Mouse (Mus musculus) MEL (cell line): ENCODE results near the gene Cdh15. TPM values are rescaled to one million over a fixed set of nuclear protein-coding genes. Genes with fewer than 3 reads are reported as not detected.

Source experiments
- DNase-seq: peaks from one replicate; pipeline ENCODE4 v3.0.0; 2011; ENCODE audit warnings: low read depth, low spot score
- H3K27ac ChIP-seq: 2 replicates; pipeline ENCODE4 v1.5.1; 2012; ENCODE audit warnings: low read depth, mild to moderate bottlenecking, control low read depth, low read length, moderate library complexity; ENCODE audit not compliant: control insufficient read depth
- H3K27me3 ChIP-seq, 2 experiments: fragments of 150-350 bp in 1 of 2; sonication (generic) in 1 of 2; 2 replicates each; pipeline ENCODE4 v1.6.1; 2012; ENCODE audit warnings: low read length in 2 of 2, mild to moderate bottlenecking in 2 of 2, improper control_type of control experiment in 1 of 2, moderate library complexity in 1 of 2; ENCODE audit not compliant: insufficient read depth in 2 of 2, control insufficient read depth in 1 of 2
- H3K36me3 ChIP-seq, 2 experiments: 2 replicates each; pipeline ENCODE4 v1.6.1; 2012 to 2014; ENCODE audit warnings: low read length in 2 of 2, improper control_type of control experiment in 1 of 2, inconsistent platforms in 1 of 2, mild to moderate bottlenecking in 1 of 2; ENCODE audit not compliant: insufficient read depth in 2 of 2, control insufficient read depth in 1 of 2
- H3K4me1 ChIP-seq, 2 experiments: fragments of 150-350 bp in 1 of 2; sonication (generic) in 1 of 2; 2 replicates each; pipeline ENCODE4 v1.6.1; 2012; ENCODE audit warnings: low read length in 2 of 2, improper control_type of control experiment in 1 of 2, mild to moderate bottlenecking in 1 of 2; ENCODE audit not compliant: insufficient read depth in 2 of 2, control insufficient read depth in 1 of 2
- H3K4me3 ChIP-seq, 2 experiments: fragments of 150-350 bp in 1 of 2; sonication (generic) in 1 of 2; 2 replicates each; pipeline ENCODE4 v1.5.1; 2012; ENCODE audit warnings: low read depth in 2 of 2, low read length in 2 of 2, mild to moderate bottlenecking in 2 of 2, moderate library complexity in 2 of 2, control low read depth in 1 of 2, improper control_type of control experiment in 1 of 2; ENCODE audit not compliant: control insufficient read depth in 1 of 2, insufficient read depth in 1 of 2
- H3K79me2 ChIP-seq: 2 replicates; pipeline ENCODE4 v1.6.1; 2012; ENCODE audit warnings: mild to moderate bottlenecking, low read length, moderate library complexity; ENCODE audit not compliant: control insufficient read depth, poor library complexity, insufficient read depth
- H3K9ac ChIP-seq: 2 replicates; pipeline ENCODE4 v1.6.1; 2012; ENCODE audit warnings: low read depth, mild to moderate bottlenecking, control low read depth, low read length, moderate library complexity; ENCODE audit not compliant: control insufficient read depth, poor library complexity, severe bottlenecking
- H3K9me3 ChIP-seq: fragments of 150-350 bp; sonication (generic); replicated peaks from 2 replicates; pipeline ENCODE4 v1.6.1; 2012; ENCODE audit warnings: mild to moderate bottlenecking, low read length, improper control_type of control experiment, moderate library complexity; ENCODE audit not compliant: insufficient read depth
- BHLHE40 ChIP-seq: IDR thresholded peaks from 2 replicates; pipeline ENCODE4 v1.6.1; 2012; ENCODE audit warnings: low read depth, mild to moderate bottlenecking, inconsistent platforms, low read length, improper control_type of control experiment, borderline replicate concordance
- CHD1 ChIP-seq: IDR thresholded peaks from 2 replicates; pipeline ENCODE4 v1.6.1; 2012; ENCODE audit warnings: low read depth, mild to moderate bottlenecking, inconsistent platforms, low read length, improper control_type of control experiment
- CHD2 ChIP-seq: IDR thresholded peaks from 2 replicates; pipeline ENCODE4 v1.6.1; 2011; ENCODE audit warnings: low read length, improper control_type of control experiment
- CTCF ChIP-seq, 3 experiments: IDR thresholded peaks in 2 of 3; conservative IDR thresholded peaks in 1 of 3; 2 replicates each; pipeline ENCODE4 v1.5.1; 2011 to 2012; ENCODE audit warnings: low read length in 3 of 3, low read depth in 2 of 3, mild to moderate bottlenecking in 2 of 3, improper control_type of control experiment in 1 of 3, inconsistent platforms in 1 of 3, mixed read lengths in 1 of 3, moderate library complexity in 1 of 3; ENCODE audit not compliant: control insufficient read depth in 1 of 3, insufficient read depth in 1 of 3, poor library complexity in 1 of 3, severe bottlenecking in 1 of 3
- E2F4 ChIP-seq: IDR thresholded peaks from 2 replicates; pipeline ENCODE4 v1.6.1; 2011; ENCODE audit warnings: low read depth, low read length, improper control_type of control experiment, borderline replicate concordance
- ELF1 ChIP-seq: IDR thresholded peaks from 2 replicates; pipeline ENCODE4 v1.6.1; 2014; ENCODE audit warnings: low read depth, mild to moderate bottlenecking, inconsistent platforms, low read length, improper control_type of control experiment, moderate library complexity
- EP300 ChIP-seq, 2 experiments: IDR thresholded peaks; 2 replicates each; pipeline ENCODE4 v1.6.1; 2011; ENCODE audit warnings: improper control_type of control experiment in 2 of 2, low read length in 2 of 2, low read depth in 1 of 2, mild to moderate bottlenecking in 1 of 2
- ETS1 ChIP-seq: IDR thresholded peaks from 2 replicates; pipeline ENCODE4 v1.6.1; 2012; ENCODE audit warnings: low read depth, mild to moderate bottlenecking, inconsistent platforms, low read length, improper control_type of control experiment, moderate library complexity
- GABPA ChIP-seq: IDR thresholded peaks from 2 replicates; pipeline ENCODE4 v1.6.1; 2012; ENCODE audit warnings: low read depth, mild to moderate bottlenecking, inconsistent platforms, low read length, improper control_type of control experiment, moderate library complexity
- GATA1 ChIP-seq: IDR thresholded peaks from 2 replicates; pipeline ENCODE4 v1.6.1; 2011; ENCODE audit warnings: low read depth, low read length, improper control_type of control experiment
- HCFC1 ChIP-seq: IDR thresholded peaks from 2 replicates; pipeline ENCODE4 v1.6.1; 2012; ENCODE audit warnings: low read depth, mild to moderate bottlenecking, inconsistent platforms, low read length, improper control_type of control experiment, moderate library complexity
- JUND ChIP-seq: IDR thresholded peaks from 2 replicates; pipeline ENCODE4 v1.6.1; 2011; ENCODE audit warnings: low read depth, mild to moderate bottlenecking, improper control_type of control experiment, low read length
- KAT2A ChIP-seq: conservative IDR thresholded peaks from 2 replicates; pipeline ENCODE4 v1.6.1; 2012; ENCODE audit warnings: low read depth, low read length, improper control_type of control experiment, inconsistent platforms
- MAFK ChIP-seq: IDR thresholded peaks from 2 replicates; pipeline ENCODE4 v1.6.1; 2011; ENCODE audit warnings: low read depth, mild to moderate bottlenecking, low read length, improper control_type of control experiment, borderline replicate concordance
- MAX ChIP-seq: IDR thresholded peaks from 2 replicates; pipeline ENCODE4 v1.6.1; 2011; ENCODE audit warnings: low read length, improper control_type of control experiment
- MAZ ChIP-seq: IDR thresholded peaks from 2 replicates; pipeline ENCODE4 v1.6.1; 2012; ENCODE audit warnings: low read depth, mild to moderate bottlenecking, inconsistent platforms, low read length, improper control_type of control experiment
- MEF2A ChIP-seq: IDR thresholded peaks from 2 replicates; pipeline ENCODE4 v1.6.1; 2014; ENCODE audit warnings: low read depth, mild to moderate bottlenecking, inconsistent platforms, low read length, improper control_type of control experiment; ENCODE audit not compliant: poor library complexity, insufficient replicate concordance, severe bottlenecking; ENCODE audit errors: extremely low read depth
- MXI1 ChIP-seq: IDR thresholded peaks from 2 replicates; pipeline ENCODE4 v1.6.1; 2011; ENCODE audit warnings: mild to moderate bottlenecking, low read depth, low read length, improper control_type of control experiment
- MYB ChIP-seq: IDR thresholded peaks from 2 replicates; pipeline ENCODE4 v1.6.1; 2011; ENCODE audit warnings: mild to moderate bottlenecking, low read depth, low read length, improper control_type of control experiment
- NELFE ChIP-seq: IDR thresholded peaks from 2 replicates; pipeline ENCODE4 v1.6.1; 2011; ENCODE audit warnings: low read depth, low read length, improper control_type of control experiment
- NRF1 ChIP-seq: IDR thresholded peaks from 2 replicates; pipeline ENCODE4 v1.6.1; 2014; ENCODE audit warnings: low read depth, mild to moderate bottlenecking, inconsistent platforms, low read length, improper control_type of control experiment, moderate library complexity; ENCODE audit not compliant: poor library complexity, insufficient read depth, severe bottlenecking
- POLR2A ChIP-seq, 2 experiments: IDR thresholded peaks; 2 replicates each; pipeline ENCODE4 v1.6.1; 2011 to 2012; ENCODE audit warnings: low read length in 2 of 2, mild to moderate bottlenecking in 2 of 2, control low read depth in 1 of 2, improper control_type of control experiment in 1 of 2, low read depth in 1 of 2, moderate library complexity in 1 of 2; ENCODE audit not compliant: control insufficient read depth in 1 of 2, insufficient read depth in 1 of 2, poor library complexity in 1 of 2
- POLR2AphosphoS5 ChIP-seq: IDR thresholded peaks from 2 replicates; pipeline ENCODE4 v1.6.1; 2012; ENCODE audit warnings: low read depth, borderline replicate concordance, mild to moderate bottlenecking, inconsistent platforms, low read length, moderate library complexity, mixed read lengths
- RAD21 ChIP-seq: IDR thresholded peaks from 2 replicates; pipeline ENCODE4 v1.6.1; 2011; ENCODE audit warnings: mild to moderate bottlenecking, low read depth, low read length, improper control_type of control experiment
- RCOR1 ChIP-seq: IDR thresholded peaks from 2 replicates; pipeline ENCODE4 v1.6.1; 2012; ENCODE audit warnings: low read depth, mild to moderate bottlenecking, inconsistent platforms, low read length, improper control_type of control experiment
- SIN3A ChIP-seq: IDR thresholded peaks from 2 replicates; pipeline ENCODE4 v1.6.1; 2012; ENCODE audit warnings: low read length, improper control_type of control experiment, inconsistent platforms
- SMC3 ChIP-seq: IDR thresholded peaks from 2 replicates; pipeline ENCODE4 v1.6.1; 2011; ENCODE audit warnings: low read depth, low read length, improper control_type of control experiment
- TAL1 ChIP-seq: IDR thresholded peaks from 2 replicates; pipeline ENCODE4 v1.6.1; 2012; ENCODE audit warnings: mild to moderate bottlenecking, inconsistent platforms, low read length, moderate library complexity, mixed read lengths
- TBP ChIP-seq: IDR thresholded peaks from 2 replicates; pipeline ENCODE4 v1.8.0; 2011; ENCODE audit warnings: low read depth, low read length, improper control_type of control experiment
- TCF12 ChIP-seq: IDR thresholded peaks from 2 replicates; pipeline ENCODE4 v1.6.1; 2014; ENCODE audit warnings: low read depth, mild to moderate bottlenecking, inconsistent platforms, low read length, improper control_type of control experiment, moderate library complexity
- UBTF ChIP-seq: IDR thresholded peaks from 2 replicates; pipeline ENCODE4 v1.6.1; 2012; ENCODE audit warnings: low read depth, mild to moderate bottlenecking, inconsistent platforms, low read length, improper control_type of control experiment, moderate library complexity, borderline replicate concordance; ENCODE audit not compliant: insufficient read depth
- USF1 ChIP-seq: IDR thresholded peaks from 2 replicates; pipeline ENCODE4 v1.6.1; 2014; ENCODE audit warnings: low read depth, mild to moderate bottlenecking, inconsistent platforms, low read length, improper control_type of control experiment, moderate library complexity
- USF2 ChIP-seq, 2 experiments: IDR thresholded peaks; 2 replicates each; pipeline ENCODE4 v1.6.1; 2011 to 2012; ENCODE audit warnings: improper control_type of control experiment in 2 of 2, low read length in 2 of 2, borderline replicate concordance in 1 of 2, inconsistent platforms in 1 of 2, low read depth in 1 of 2, mild to moderate bottlenecking in 1 of 2; ENCODE audit not compliant: insufficient read depth in 1 of 2
- ZC3H11A ChIP-seq: IDR thresholded peaks from 2 replicates; pipeline ENCODE4 v1.6.1; 2012; ENCODE audit warnings: low read depth, mild to moderate bottlenecking, inconsistent platforms, low read length, improper control_type of control experiment
- ZKSCAN1 ChIP-seq: IDR thresholded peaks from 2 replicates; pipeline ENCODE4 v1.6.1; 2012; ENCODE audit warnings: low read depth, mild to moderate bottlenecking, inconsistent platforms, low read length, improper control_type of control experiment, moderate library complexity
- ZMIZ1 ChIP-seq: IDR thresholded peaks from 2 replicates; pipeline ENCODE4 v1.6.1; 2012; ENCODE audit warnings: low read depth, mild to moderate bottlenecking, inconsistent platforms, low read length, improper control_type of control experiment, moderate library complexity
- ZNF384 ChIP-seq: IDR thresholded peaks from 2 replicates; pipeline ENCODE4 v1.6.1; 2012; ENCODE audit warnings: low read depth, mild to moderate bottlenecking, inconsistent platforms, low read length, improper control_type of control experiment
- polyA plus RNA-seq, 2 experiments: library from polyadenylated mRNA; stranded (reverse) in 1 of 2; unstranded in 1 of 2; fragments of >175 nt in 1 of 2; fragments of >200 nt in 1 of 2; gene quantifications; 2 replicates each; pipeline versions ENCODE4 v1.2.1 to v1.2.4; 2012; ENCODE audit warnings: low replicate concordance in 2 of 2, low read depth in 1 of 2; ENCODE audit not compliant: insufficient read length in 2 of 2, insufficient read depth in 1 of 2, missing spikeins in 1 of 2
- total RNA-seq: library from RNA; depleted of rRNA; stranded (reverse); fragments of 300-350 nt; gene quantifications from 2 replicates; pipeline ENCODE4 v1.2.3, GENCODE M21; 2012

Cdh15 gene
- total and polyA plus RNA-seq, 3 experiments: 0.08 to 0.71 TPM; not detected in 1

- Histone ChIP-seq H3K27ac (peak overlapping the region; percentile 66), H3K4me3 (peak overlapping the region in 1 of 2 experiments; percentile 8; a peak in 2 of 4 replicates), H3K36me3 (peaks cover 0 to 16% of the 10 kb centered on the region in 2 experiments; a peak in 2 of 4 replicates), H3K27me3 (no peaks in the 10 kb centered on the region), H3K9me3 (no peaks in the 10 kb centered on the region), H3K79me2 (no peaks in the 10 kb centered on the region), H3K9ac (peak overlapping the region; percentile 38), H3K4me1 (peaks cover 16 to 27% of the 10 kb centered on the region in 2 experiments)
- peak; percentile 75 for DNase-seq
- no peak for TF ChIP-seq GABPA
- TF ChIP-seq MXI1: peak; percentile 92; the same call in 1 of the 2 replicates
- TF ChIP-seq MYB: no peak
- no peak for TF ChIP-seq POLR2A (IDR thresholded peaks at IDR 0.05; ENCODE audit: control insufficient read depth in 1 of 2, insufficient read depth in 1 of 2, low read depth in 1 of 2, low read length in 2 of 2, poor library complexity in 1 of 2)
- TF ChIP-seq CTCF (IDR thresholded peaks at IDR 0.05 in 2 of 3, conservative IDR thresholded peaks at IDR 0.05 in 1 of 3; ENCODE audit: control insufficient read depth in 1 of 3, insufficient read depth in 1 of 3, low read depth in 2 of 3, low read length in 3 of 3, poor library complexity in 1 of 3, severe bottlenecking in 1 of 3): no peak
- no peak for TF ChIP-seq MEF2A
- peak; percentile 30 for TF ChIP-seq ZNF384
- no peak for TF ChIP-seq E2F4
- TF ChIP-seq USF2 (IDR thresholded peaks at IDR 0.05; ENCODE audit: borderline replicate concordance in 1 of 2, insufficient read depth in 1 of 2, low read depth in 1 of 2, low read length in 2 of 2): peak in 1 of 2 experiments; percentile 61; a peak in 2 of 4 replicates
- TF ChIP-seq MAX: peak; percentile 98
- no peak for TF ChIP-seq UBTF
- no peak for TF ChIP-seq MAFK
- TF ChIP-seq ZKSCAN1: no peak
- TF ChIP-seq SIN3A: peak; percentile 72
- TF ChIP-seq RCOR1: peak; percentile 71
- no peak for TF ChIP-seq CHD2
- TF ChIP-seq ZC3H11A: no peak
- TF ChIP-seq ETS1: peak; percentile 71
- TF ChIP-seq GATA1: peak; percentile 84
- TF ChIP-seq TBP: 0 out of 2 replicates have a peak, but pooled peaks have one; percentile 46
- TF ChIP-seq TCF12: peak; percentile 45
- TF ChIP-seq NRF1: no peak
- no peak for TF ChIP-seq JUND
- no peak for TF ChIP-seq NELFE
- no peak for TF ChIP-seq BHLHE40
- no peak for TF ChIP-seq ZMIZ1
- peak; percentile 78 for TF ChIP-seq ELF1
- TF ChIP-seq EP300 (IDR thresholded peaks at IDR 0.05; ENCODE audit: low read depth in 1 of 2, low read length in 2 of 2): peak; percentile 55 to 73
- TF ChIP-seq SMC3: peak; percentile 3
- TF ChIP-seq MAZ: no peak
- 0 out of 2 replicates have a peak, but pooled peaks have one; percentile 5 for TF ChIP-seq KAT2A
- no peak; the same call in 1 of the 2 replicates for TF ChIP-seq HCFC1
- no peak for TF ChIP-seq POLR2AphosphoS5
- no peak; the same call in 1 of the 2 replicates for TF ChIP-seq RAD21
- TF ChIP-seq USF1: peak; percentile 94
- TF ChIP-seq TAL1: no peak
- no peak for TF ChIP-seq CHD1
Measured at GRCm38 (mm10) chr8:122825408-122825807, 22.4 kb upstream of the Cdh15 start.
